26 mouse cellular contexts compared by ENCODE assay signal in genomic region chr13:92684310-92684709, GRCm38 (mm10).
A peak's percentile ranks its signal among the peaks of the same experiment; 100 is the strongest.
DNase-seq lines count a peak whose midpoint lies in the region; ATAC-seq and TF ChIP-seq lines count a peak whose summit lies in the region.
"Had no signal": no experiment of that assay in that cellular context is flagged by ENCODE, and none has a peak within 500 bp of the region (broad histone marks: within the 10 kb centered on the region; RNA-seq: fewer than 3 reads in every experiment).

No protein-coding gene starts in this region.

- no peak for TF ChIP-seq CTCF in lung, embryonic 14.5 days (IDR thresholded peaks at IDR 0.05; ENCODE audit: low read depth)
- no peak for TF ChIP-seq CTCF in lung, postnatal 0 days (IDR thresholded peaks at IDR 0.05)

- peaks cover 18% of the 10 kb centered on the region; the same call in 1 of the 2 replicates for H3K36me3 ChIP-seq in lung, embryonic 14.5 days (ENCODE audit: insufficient read depth)
- H3K36me3 ChIP-seq in lung, postnatal 0 days (ENCODE audit: insufficient read depth, low read length): no peaks in the 10 kb centered on the region
- H3K36me3 ChIP-seq: heart, embryonic 15.5 days had no signal

- DNase-seq in lung, embryonic 14.5 days: peak; percentile 56
- no peak for DNase-seq in lung, postnatal 36 days
- DNase-seq in lung, postnatal 0 days (ENCODE audit: low spot score): peak; percentile 53
- no peak for DNase-seq in lung, adult 18-20 months
- peak; percentile 27 for DNase-seq in NIH3T3 (ENCODE audit: low read depth)
- DNase-seq in fat pad, adult 2 months (ENCODE audit: extremely low read depth, low read depth, low spot score): peak; percentile 40
- DNase-seq in thymus, postnatal 0 days (ENCODE audit: low spot score): no peak
- DNase-seq: adrenal gland, adult 8-10 months; adrenal gland, postnatal 25 days; B cell, adult 2 months; cerebellum, adult 11-12 months; cerebellum, adult 9-10 months; cerebellum, postnatal 14 days; forebrain, postnatal 0 days; gastrocnemius, postnatal 25 days; heart, adult 18-20 months; heart, postnatal 10 days; heart, postnatal 36 days had no signal

- no peak overlapping the region for H3K27ac ChIP-seq in lung, embryonic 14.5 days (ENCODE audit: low read depth)
- H3K27ac ChIP-seq in lung, postnatal 0 days (ENCODE audit: low read length): no peak overlapping the region
- H3K27ac ChIP-seq: heart, embryonic 15.5 days; hindbrain, embryonic 10.5 days; hindbrain, embryonic 13.5 days had no signal

- 50% methylated on average over 4 of the region's 4 CpGs for WGBS in lung, embryonic 14.5 days
- WGBS in lung, postnatal 0 days: 46% methylated on average over 4 of the region's 4 CpGs

- no peak overlapping the region for H3K9ac ChIP-seq in lung, embryonic 14.5 days
- H3K9ac ChIP-seq in lung, postnatal 0 days (replicated peaks; ENCODE audit: low read depth): no peak overlapping the region
- H3K9ac ChIP-seq: forebrain, postnatal 0 days; heart, embryonic 12.5 days; heart, embryonic 15.5 days; hindbrain, embryonic 13.5 days had no signal

- H3K4me3 ChIP-seq in lung, embryonic 14.5 days (ENCODE audit: low read depth, low read length): no peak overlapping the region
- H3K4me3 ChIP-seq in lung, postnatal 0 days (ENCODE audit: low read depth, low read length): no peak overlapping the region
- H3K4me3 ChIP-seq: heart, embryonic 12.5 days; heart, embryonic 15.5 days; hindbrain, embryonic 10.5 days; hindbrain, embryonic 13.5 days had no signal

- no peak overlapping the region for H3K4me2 ChIP-seq in lung, embryonic 14.5 days
- H3K4me2 ChIP-seq in lung, postnatal 0 days (replicated peaks; ENCODE audit: low read depth, low read length): no peak overlapping the region
- H3K4me2 ChIP-seq: heart, embryonic 12.5 days; heart, embryonic 15.5 days; hindbrain, embryonic 13.5 days had no signal

- no peaks in the 10 kb centered on the region for H3K27me3 ChIP-seq in lung, embryonic 14.5 days (ENCODE audit: insufficient read depth, low read length)
- H3K27me3 ChIP-seq in lung, postnatal 0 days (replicated peaks; ENCODE audit: insufficient read depth, low read length): no peaks in the 10 kb centered on the region
- H3K27me3 ChIP-seq: CH12.LX; heart, embryonic 12.5 days; heart, embryonic 15.5 days had no signal

- ATAC-seq in lung, embryonic 14.5 days (ENCODE audit: insufficient read depth): peak; percentile 30; the same call in 1 of the 2 replicates
- peak; percentile 56 for ATAC-seq in lung, postnatal 0 days
- ATAC-seq: forebrain, embryonic 14.5 days; forebrain, postnatal 0 days; hindbrain, embryonic 16.5 days had no signal

- no peak for TF ChIP-seq EP300 in lung, postnatal 0 days (IDR thresholded peaks at IDR 0.05)

- H3K9me3 ChIP-seq in lung, embryonic 14.5 days (ENCODE audit: low read depth, low read length): no peaks in the 10 kb centered on the region
- no peaks in the 10 kb centered on the region for H3K9me3 ChIP-seq in lung, postnatal 0 days (ENCODE audit: low read length)
- H3K9me3 ChIP-seq: G1E; heart, embryonic 12.5 days; heart, embryonic 15.5 days; hindbrain, embryonic 13.5 days had no signal

- H3K4me1 ChIP-seq in lung, embryonic 14.5 days (ENCODE audit: insufficient read depth): no peaks in the 10 kb centered on the region; the same call in none of the 2 replicates
- peaks cover 10% of the 10 kb centered on the region; the same call in 1 of the 2 replicates for H3K4me1 ChIP-seq in lung, postnatal 0 days (ENCODE audit: insufficient read depth, low read depth, low read length)

Comparison
In these comparisons a context has a peak if more than half of its experiments do, and no peak if none do; other contexts are left out.
1. DNase-seq: peak in lung, embryonic 14.5 days (single experiment), lung, postnatal 0 days (single experiment), NIH3T3 (single experiment) and fat pad, adult 2 months (single experiment); none in lung, postnatal 36 days (single experiment), lung, adult 18-20 months (0 of 2) and thymus, postnatal 0 days (single experiment).